Mouse (Mus musculus) kidney, adult 2 months (tissue): ENCODE results near the gene Klk5.

ENCODE experiments used
- CTCF ChIP-seq: fragments of 200-500 bp; conservative IDR thresholded peaks from 2 replicates; pipeline ENCODE4 v1.5.1; 2011; ENCODE audit warnings: low read depth, mild to moderate bottlenecking, control low read depth, low read length, moderate library complexity, mixed read lengths; ENCODE audit not compliant: insufficient read depth, insufficient read length
- POLR2A ChIP-seq: fragments of 200-500 bp; IDR thresholded peaks from one replicate; pipeline ENCODE4 v1.6.1; 2011; ENCODE audit warnings: low read depth, low read length, control low read depth

DNA sequence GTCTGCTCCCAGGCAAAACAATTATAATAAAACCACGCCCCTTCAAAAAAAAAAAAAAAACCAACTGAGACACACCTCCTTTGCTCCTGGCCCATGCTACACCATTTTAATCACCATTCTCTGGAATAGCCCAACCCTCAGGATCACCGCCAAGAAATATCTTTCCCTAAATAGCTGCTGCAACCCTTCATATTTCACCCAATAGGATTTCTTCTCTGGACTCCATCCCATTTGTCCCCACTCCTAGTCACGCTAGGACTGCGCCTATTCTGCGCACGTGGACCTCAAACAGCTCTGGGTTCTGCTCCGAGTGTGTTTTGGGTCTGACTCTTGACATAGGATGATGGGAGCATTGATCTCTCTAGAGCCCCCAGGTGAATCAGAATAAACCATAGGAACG is 45.4 kb upstream of the Klk5 start:
- TF ChIP-seq CTCF (no peak), POLR2A (no peak)
